Mouse (Mus musculus): ENCODE measurements around the gene Zfp141.

Gene Zfp141

DNA sequence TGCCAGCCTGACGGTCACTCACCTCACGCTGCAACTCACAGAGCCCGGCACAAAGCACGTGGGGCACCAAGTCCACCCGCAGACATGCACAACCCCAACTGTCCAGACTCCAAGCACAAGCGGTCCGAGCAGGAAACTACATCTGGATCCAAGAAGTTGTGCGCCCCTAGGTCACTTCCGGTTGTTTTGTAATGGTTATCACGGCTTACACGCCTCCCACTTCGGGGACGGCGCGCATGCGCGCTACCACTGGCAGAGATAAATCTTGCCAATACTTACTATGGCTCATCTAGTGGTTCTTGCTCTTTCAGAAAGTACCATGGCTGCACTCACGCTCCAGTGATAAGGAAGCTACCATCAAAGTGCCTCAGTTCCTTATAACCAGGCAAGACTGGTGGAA lies at the start of gene Zfp141:
Gene Zfp141 (minus strand): TSS at position 153 of the 400 bp plus-strand sequence.
- DNase-seq: peak; percentile 87 to 91

GRCm38 (mm10) chr7:42551766-42552165 lies 46.2 kb upstream of the Zfp141 start:
- DNase-seq: no peak

DNA sequence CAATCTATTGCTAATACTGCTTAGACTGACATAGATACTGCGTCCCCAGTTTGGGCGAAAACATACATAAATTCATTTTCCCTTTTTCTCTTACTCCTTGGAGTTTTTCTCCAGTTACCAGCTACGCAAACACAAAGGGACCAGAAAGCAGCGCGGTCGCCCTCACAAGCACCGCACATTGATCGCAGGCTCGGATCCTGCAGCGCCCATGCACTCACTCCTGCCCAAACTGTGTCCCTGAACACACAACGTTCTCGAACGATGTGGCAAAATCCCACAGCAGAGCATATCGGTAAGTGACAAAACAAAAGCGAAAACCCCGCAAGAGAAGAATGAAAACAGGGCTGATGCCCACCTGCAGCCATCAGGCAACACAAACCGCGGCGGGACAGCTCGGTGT lies 354 bp downstream of the Zfp141 start:
- DNase-seq: no peak

GRCm38 (mm10) chr7:42498248-42498647 lies 7.3 kb downstream of the Zfp141 start:
- no peak for DNase-seq

DNA sequence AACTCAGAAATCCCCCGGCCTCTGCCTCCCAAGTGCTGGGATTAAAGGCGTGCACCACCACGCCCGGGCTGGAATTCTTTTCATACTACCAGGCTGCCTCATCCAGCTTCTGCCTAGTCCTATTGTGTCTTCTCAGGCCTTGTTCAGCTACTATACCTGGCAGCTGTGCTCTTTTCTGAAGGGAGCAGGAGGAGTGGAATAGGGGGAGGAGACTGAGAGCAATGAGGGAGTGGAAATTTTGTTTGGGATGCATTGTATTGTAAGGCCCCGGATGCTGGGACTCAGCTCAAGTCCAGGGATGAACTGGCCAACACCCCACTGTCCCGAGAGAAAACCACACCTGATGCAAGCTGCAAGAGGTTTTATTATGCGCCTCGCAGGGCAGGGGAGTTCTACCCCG lies 8.2 kb downstream of the Zfp141 start:
- DNase-seq: no peak

DNA sequence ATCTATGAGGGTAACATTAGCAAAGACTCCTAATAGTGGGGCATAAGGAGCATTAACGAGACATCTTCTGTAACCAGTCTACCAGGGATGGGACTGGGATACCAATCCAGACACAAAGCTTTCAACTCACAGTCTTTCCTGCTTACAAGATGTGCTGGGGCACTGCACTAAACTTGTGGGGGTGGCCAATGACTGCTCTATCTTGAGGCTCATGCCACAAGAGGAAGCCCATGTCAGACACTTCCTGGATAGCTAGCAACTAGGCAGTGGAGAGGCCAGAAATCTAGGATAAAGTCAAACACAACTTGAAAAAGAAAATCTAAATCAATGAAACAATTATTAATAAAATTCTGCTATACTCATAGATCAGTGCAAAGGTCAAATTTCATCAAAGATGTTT lies 9.3 kb downstream of the Zfp141 start:
- DNase-seq: no peak

- DNase-seq: no peak
These were observed 14.7 kb downstream of the Zfp141 start for GRCm38 (mm10) chr7:42490859-42491258.

DNA sequence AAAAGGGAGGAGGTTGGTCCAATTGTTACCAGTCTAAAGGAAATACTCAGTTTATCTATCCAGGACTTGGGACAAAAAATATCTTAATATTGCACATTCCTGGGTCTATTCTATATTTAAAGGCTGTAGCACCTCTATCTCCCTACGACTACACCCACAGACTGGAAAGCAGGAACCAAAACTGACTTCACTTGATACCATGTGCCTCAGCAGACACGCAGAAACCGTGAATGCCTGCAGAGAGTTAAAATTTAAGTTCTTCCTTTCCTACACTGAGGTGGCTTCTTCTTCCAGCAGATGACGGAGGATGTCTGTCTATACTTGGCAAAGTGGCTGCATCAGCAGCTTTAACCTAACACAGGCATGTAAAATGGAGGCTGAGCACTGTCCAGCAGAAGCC lies 15.2 kb downstream of the Zfp141 start:
- DNase-seq: no peak

DNA sequence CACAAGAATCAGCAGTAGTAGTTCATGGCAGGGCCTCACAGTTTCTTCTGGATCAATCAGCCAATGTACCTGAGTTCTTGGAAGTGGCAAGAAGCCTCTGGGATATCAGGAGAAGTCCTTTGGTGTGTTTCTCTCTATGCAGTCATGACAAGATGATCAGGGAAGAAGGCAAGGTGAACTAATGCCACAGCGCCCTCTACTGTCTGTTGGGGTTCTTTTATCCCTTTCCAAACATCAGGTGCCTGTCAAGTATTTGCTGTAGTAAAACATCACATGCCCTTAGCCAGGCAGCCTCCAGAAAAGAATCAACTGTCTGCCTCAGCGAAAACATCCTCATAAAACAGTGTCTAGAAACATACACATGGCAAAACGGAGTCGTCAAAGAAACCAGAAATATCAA lies 50.9 kb downstream of the Zfp141 start:
- DNase-seq: no peak

DNA sequence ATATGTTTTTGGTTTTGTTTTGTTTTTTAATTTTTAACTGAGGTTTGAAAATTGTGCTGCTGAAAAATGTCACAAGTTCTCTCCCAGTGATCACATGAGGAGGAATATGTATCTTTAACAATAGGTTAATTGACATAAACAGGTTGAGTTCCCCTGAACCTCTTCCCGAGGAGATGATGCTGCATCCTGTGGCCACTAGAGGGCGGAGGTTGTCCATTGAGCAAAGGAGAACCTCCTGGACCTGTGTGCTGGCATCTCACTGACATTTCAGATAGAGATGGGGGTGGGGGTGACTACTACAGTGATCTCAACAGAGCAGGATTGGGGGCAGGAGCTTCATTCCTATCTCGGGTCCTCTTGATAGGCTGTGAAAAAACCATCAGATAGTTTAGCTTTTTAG lies 54.9 kb downstream of the Zfp141 start:
- no peak for DNase-seq

- DNase-seq: no peak
These were observed 57.7 kb downstream of the Zfp141 start, which contains the start of gene 4933421I07Rik for GRCm38 (mm10) chr7:42447850-42448249. TSS of gene 4933421I07Rik (minus strand) at chr7:42448120.

DNA sequence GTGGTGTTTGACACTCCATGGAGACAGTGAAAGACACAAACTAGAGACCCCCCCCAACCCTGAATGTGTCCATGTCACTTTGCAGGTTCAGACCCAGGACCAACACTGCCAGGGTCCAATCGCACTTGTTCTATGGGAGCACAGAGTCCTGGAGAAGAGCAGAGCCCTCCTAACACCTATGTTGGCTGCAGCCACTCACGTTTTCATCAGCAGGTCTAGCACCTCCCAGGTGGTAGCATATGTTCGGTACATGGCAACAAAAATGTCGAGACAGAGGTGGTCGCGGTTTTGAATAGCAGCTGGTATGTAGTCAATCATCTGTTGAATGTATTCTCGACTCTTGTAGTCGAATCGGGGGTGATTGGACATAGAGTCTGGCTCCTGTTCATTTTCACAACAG lies 58.2 kb downstream of the Zfp141 start:
- no peak for DNase-seq
